Mouse (Mus musculus): ENCODE measurements at regions not wholly inside any gene's neighbourhood (a gene's known extent, or its start where the extent isn't known, plus 50 kb on each side); places are given as distances from the start of the nearest gene placed in this dataset.

DNA sequence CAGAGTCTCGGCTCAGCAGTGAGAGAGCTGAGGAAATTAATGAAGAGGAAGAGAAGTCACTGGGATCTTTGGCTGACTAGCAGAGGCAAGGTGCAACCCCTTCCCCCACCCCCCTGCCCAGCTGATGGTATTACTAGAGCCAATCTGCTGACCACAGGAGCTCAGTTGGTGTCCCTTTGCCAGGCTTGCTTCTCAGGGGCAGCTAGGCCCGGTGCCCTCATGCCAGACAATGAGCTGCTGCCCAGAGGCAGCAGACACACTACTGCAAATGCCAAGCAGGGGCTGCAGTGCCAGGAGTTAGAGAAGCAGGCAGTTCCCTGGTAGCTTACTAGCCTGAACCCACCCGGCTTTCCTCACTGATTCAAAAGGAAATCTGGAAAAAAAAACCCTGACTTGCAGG, 59.1 kb upstream of the St8sia2 start:
- no peak for TF ChIP-seq CTCF (IDR thresholded peaks at IDR 0.05; ENCODE audit: extremely low read depth, insufficient read depth, low read length)
- TF ChIP-seq POLR2A (IDR thresholded peaks at IDR 0.05; ENCODE audit: extremely low read depth, insufficient read depth, low read length): no peak

All from cortical plate, adult 2 months (tissue).